Mouse (Mus musculus): ENCODE data around the gene Itga7. TPM values are rescaled to one million over a fixed set of nuclear protein-coding genes. Genes with fewer than 3 reads are reported as not detected.

Itga7 gene
- total and polyA plus RNA-seq, 3 experiments, result 0.04 to 0.14 TPM; not detected in 1

GRCm38 (mm10) chr10:128945675-128946074, 12.1 kb downstream of the Itga7 start:
- Histone ChIP-seq H3K36me3 (ENCODE audit: control insufficient read depth in 1 of 2, insufficient read depth in 2 of 2, low read length in 2 of 2) (no peaks in the 10 kb centered on the region), H3K27me3 (ENCODE audit: control insufficient read depth in 1 of 2, insufficient read depth in 2 of 2, low read length in 2 of 2) (no peaks in the 10 kb centered on the region), H3K27ac (ENCODE audit: control insufficient read depth, low read depth, low read length) (no peak overlapping the region)

GRCm38 (mm10) chr10:128947496-128947895, 13.9 kb downstream of the Itga7 start:
- H3K36me3 ChIP-seq (ENCODE audit: control insufficient read depth in 1 of 2, insufficient read depth in 2 of 2, low read length in 2 of 2), result no peaks in the 10 kb centered on the region
- H3K9me3 ChIP-seq (replicated peaks; ENCODE audit: insufficient read depth, low read length), result no peaks in the 10 kb centered on the region
- no peak overlapping the region for H3K27ac ChIP-seq (ENCODE audit: control insufficient read depth, low read depth, low read length)
- DNase-seq (ENCODE audit: low read depth, low spot score), result no peak
- H3K9ac ChIP-seq (ENCODE audit: control insufficient read depth, low read depth, low read length, poor library complexity, severe bottlenecking), result no peak overlapping the region
- no peak overlapping the region for H3K4me3 ChIP-seq (ENCODE audit: control insufficient read depth in 1 of 2, insufficient read depth in 1 of 2, low read depth in 2 of 2, low read length in 2 of 2)
- H3K79me2 ChIP-seq (ENCODE audit: control insufficient read depth, insufficient read depth, low read length, poor library complexity), result no peaks in the 10 kb centered on the region
- H3K4me1 ChIP-seq (ENCODE audit: control insufficient read depth in 1 of 2, insufficient read depth in 2 of 2, low read length in 2 of 2), result no peaks in the 10 kb centered on the region
- peaks cover 0 to 6% of the 10 kb centered on the region in 2 experiments for H3K27me3 ChIP-seq (ENCODE audit: control insufficient read depth in 1 of 2, insufficient read depth in 2 of 2, low read length in 2 of 2)
- no peak for TF ChIP-seq RCOR1 (IDR thresholded peaks at IDR 0.05; ENCODE audit: low read depth, low read length)
- no peak for TF ChIP-seq MAX (IDR thresholded peaks at IDR 0.05; ENCODE audit: low read length)
- no peak for TF ChIP-seq USF2 (IDR thresholded peaks at IDR 0.05; ENCODE audit: borderline replicate concordance in 1 of 2, insufficient read depth in 1 of 2, low read depth in 1 of 2, low read length in 2 of 2)
- TF ChIP-seq NELFE (IDR thresholded peaks at IDR 0.05; ENCODE audit: low read depth, low read length), result no peak
- no peak for TF ChIP-seq ZC3H11A (IDR thresholded peaks at IDR 0.05; ENCODE audit: low read depth, low read length)
- TF ChIP-seq MYB (IDR thresholded peaks at IDR 0.05; ENCODE audit: low read depth, low read length), result no peak
- no peak for TF ChIP-seq E2F4 (IDR thresholded peaks at IDR 0.05; ENCODE audit: borderline replicate concordance, low read depth, low read length)
- no peak for TF ChIP-seq CTCF (IDR thresholded peaks at IDR 0.05 in 2 of 3, conservative IDR thresholded peaks at IDR 0.05 in 1 of 3; ENCODE audit: control insufficient read depth in 1 of 3, insufficient read depth in 1 of 3, low read depth in 2 of 3, low read length in 3 of 3, poor library complexity in 1 of 3, severe bottlenecking in 1 of 3)

More at GRCm38 (mm10) chr10:128945675-128946074, 12.1 kb downstream of the Itga7 start:
- Histone ChIP-seq H3K4me1 (ENCODE audit: control insufficient read depth in 1 of 2, insufficient read depth in 2 of 2, low read length in 2 of 2) (no peaks in the 10 kb centered on the region), H3K9ac (ENCODE audit: control insufficient read depth, low read depth, low read length, poor library complexity, severe bottlenecking) (no peak overlapping the region), H3K4me3 (ENCODE audit: control insufficient read depth in 1 of 2, insufficient read depth in 1 of 2, low read depth in 2 of 2, low read length in 2 of 2) (no peak overlapping the region), H3K79me2 (ENCODE audit: control insufficient read depth, insufficient read depth, low read length, poor library complexity) (no peaks in the 10 kb centered on the region), H3K9me3 (replicated peaks; ENCODE audit: insufficient read depth, low read length) (no peaks in the 10 kb centered on the region)
- DNase-seq (ENCODE audit: low read depth, low spot score), result peak; percentile 14
- TF ChIP-seq RAD21 (IDR thresholded peaks at IDR 0.05; ENCODE audit: low read depth, low read length) (peak; percentile 23), CHD2 (IDR thresholded peaks at IDR 0.05; ENCODE audit: low read length) (no peak), MAX (IDR thresholded peaks at IDR 0.05; ENCODE audit: low read length) (no peak), NELFE (IDR thresholded peaks at IDR 0.05; ENCODE audit: low read depth, low read length) (no peak), CTCF (IDR thresholded peaks at IDR 0.05 in 2 of 3, conservative IDR thresholded peaks at IDR 0.05 in 1 of 3; ENCODE audit: control insufficient read depth in 1 of 3, insufficient read depth in 1 of 3, low read depth in 2 of 3, low read length in 3 of 3, poor library complexity in 1 of 3, severe bottlenecking in 1 of 3) (peak; percentile 53 to 58 (median 56)), MAFK (IDR thresholded peaks at IDR 0.05; ENCODE audit: borderline replicate concordance, low read depth, low read length) (no peak)

GRCm38 (mm10) chr10:128950208-128950887, 16.7 kb downstream of the Itga7 start:
- Histone ChIP-seq H3K9ac (ENCODE audit: control insufficient read depth, low read depth, low read length, poor library complexity, severe bottlenecking) (no peak overlapping the region), H3K9me3 (replicated peaks; ENCODE audit: insufficient read depth, low read length) (no peaks in the 10 kb centered on the region), H3K27me3 (ENCODE audit: control insufficient read depth in 1 of 2, insufficient read depth in 2 of 2, low read length in 2 of 2) (peaks cover 2 to 6% of the 10 kb centered on the region in 2 experiments), H3K4me3 (ENCODE audit: control insufficient read depth in 1 of 2, insufficient read depth in 1 of 2, low read depth in 2 of 2, low read length in 2 of 2) (no peak overlapping the region), H3K36me3 (ENCODE audit: control insufficient read depth in 1 of 2, insufficient read depth in 2 of 2, low read length in 2 of 2) (no peaks in the 10 kb centered on the region), H3K4me1 (ENCODE audit: control insufficient read depth in 1 of 2, insufficient read depth in 2 of 2, low read length in 2 of 2) (no peaks in the 10 kb centered on the region), H3K79me2 (ENCODE audit: control insufficient read depth, insufficient read depth, low read length, poor library complexity) (no peaks in the 10 kb centered on the region), H3K27ac (ENCODE audit: control insufficient read depth, low read depth, low read length) (no peak overlapping the region)
- TF ChIP-seq MYC (IDR thresholded peaks at IDR 0.05; ENCODE audit: low read depth, low read length) (no peak), HCFC1 (IDR thresholded peaks at IDR 0.05; ENCODE audit: low read depth, low read length) (no peak), MXI1 (IDR thresholded peaks at IDR 0.05; ENCODE audit: low read depth, low read length) (no peak), SMC3 (IDR thresholded peaks at IDR 0.05; ENCODE audit: low read depth, low read length) (no peak), ZMIZ1 (IDR thresholded peaks at IDR 0.05; ENCODE audit: low read depth, low read length) (no peak), MAX (IDR thresholded peaks at IDR 0.05; ENCODE audit: low read length) (no peak), MYB (IDR thresholded peaks at IDR 0.05; ENCODE audit: low read depth, low read length) (no peak), UBTF (IDR thresholded peaks at IDR 0.05; ENCODE audit: borderline replicate concordance, insufficient read depth, low read depth, low read length) (no peak), RAD21 (IDR thresholded peaks at IDR 0.05; ENCODE audit: low read depth, low read length) (no peak), MAZ (IDR thresholded peaks at IDR 0.05; ENCODE audit: low read depth, low read length) (no peak), SIN3A (IDR thresholded peaks at IDR 0.05; ENCODE audit: low read length) (no peak), GABPA (IDR thresholded peaks at IDR 0.05; ENCODE audit: low read depth, low read length) (no peak), KAT2A (conservative IDR thresholded peaks at IDR 0.05; ENCODE audit: low read depth, low read length) (no peak), TCF12 (IDR thresholded peaks at IDR 0.05; ENCODE audit: low read depth, low read length) (no peak), ETS1 (IDR thresholded peaks at IDR 0.05; ENCODE audit: low read depth, low read length) (no peak), EP300 (IDR thresholded peaks at IDR 0.05; ENCODE audit: low read depth in 1 of 2, low read length in 2 of 2) (no peak), ZC3H11A (IDR thresholded peaks at IDR 0.05; ENCODE audit: low read depth, low read length) (no peak)
- DNase-seq (ENCODE audit: low read depth, low spot score), result no peak
